Comparison of ENCODE assay signal across 9 mouse cellular contexts in genomic region chr4:83020759-83021555, GRCm38 (mm10). TPM values are rescaled to one million over a fixed set of nuclear protein-coding genes. Genes with fewer than 3 reads are reported as not detected.
DNase-seq lines count a peak whose midpoint lies in the region; ATAC-seq lines count a peak whose summit lies in the region.
"Had no signal": no experiment of that assay in that cellular context is flagged by ENCODE, and none has a peak within 500 bp of the region (broad histone marks: within the 10 kb centered on the region; RNA-seq: fewer than 3 reads in every experiment).

No protein-coding gene starts in this region.

- H3K27me3 ChIP-seq in embryonic facial prominence, embryonic 11.5 days (ENCODE audit: control insufficient read depth, insufficient read depth, low read length), result no peaks in the 10 kb centered on the region
- H3K27me3 ChIP-seq in kidney, embryonic 14.5 days (ENCODE audit: control insufficient read depth, insufficient read depth, low read length), result no peaks in the 10 kb centered on the region
- H3K27me3 ChIP-seq in midbrain, embryonic 14.5 days (ENCODE audit: control insufficient read depth, insufficient read depth, low read length), result no peaks in the 10 kb centered on the region

- no peaks in the 10 kb centered on the region for H3K4me1 ChIP-seq in embryonic facial prominence, embryonic 11.5 days (ENCODE audit: control insufficient read depth, insufficient read depth, low read length)
- H3K4me1 ChIP-seq in kidney, embryonic 14.5 days (ENCODE audit: control insufficient read depth, insufficient read depth, low read length), result peaks cover 14% of the 10 kb centered on the region
- H3K4me1 ChIP-seq in midbrain, embryonic 14.5 days (ENCODE audit: control insufficient read depth, insufficient read depth, low read length), result peaks cover 13% of the 10 kb centered on the region; the same call in 1 of the 2 replicates

- H3K27ac ChIP-seq in embryonic facial prominence, embryonic 11.5 days (replicated peaks; ENCODE audit: low read depth, low read length), result peak overlapping the region; percentile 72
- H3K27ac ChIP-seq in kidney, embryonic 14.5 days (ENCODE audit: low read depth, low read length), result peak overlapping the region; percentile 82
- peak overlapping the region; percentile 45; the same call in 1 of the 2 replicates for H3K27ac ChIP-seq in midbrain, embryonic 14.5 days (replicated peaks; ENCODE audit: low read depth, low read length)
- H3K27ac ChIP-seq: macrophage had no signal

- no peak overlapping the region; the same call in 1 of the 2 replicates for H3K4me2 ChIP-seq in embryonic facial prominence, embryonic 11.5 days (ENCODE audit: low read depth, low read length)
- no peak overlapping the region; the same call in 1 of the 2 replicates for H3K4me2 ChIP-seq in kidney, embryonic 14.5 days (replicated peaks; ENCODE audit: low read depth, low read length)
- H3K4me2 ChIP-seq in midbrain, embryonic 14.5 days (ENCODE audit: low read length), result no peak overlapping the region

- ATAC-seq in embryonic facial prominence, embryonic 11.5 days (replicated peaks; ENCODE audit: insufficient number of reproducible peaks, low FRiP score, low TSS enrichment, low read depth), result peak; percentile 64
- ATAC-seq in kidney, embryonic 14.5 days (ENCODE audit: low FRiP score, low TSS enrichment), result peak; percentile 94
- no peak for ATAC-seq in midbrain, embryonic 14.5 days (ENCODE audit: low FRiP score, low TSS enrichment)
- ATAC-seq: intestine, postnatal 0 days had no signal

- 18% methylated on average over 15 of the region's 15 CpGs for WGBS in embryonic facial prominence, embryonic 11.5 days
- WGBS in kidney, embryonic 14.5 days, result 14% methylated on average over 15 of the region's 15 CpGs
- WGBS in midbrain, embryonic 14.5 days, result 36% methylated on average over 15 of the region's 15 CpGs

- H3K9me3 ChIP-seq in embryonic facial prominence, embryonic 11.5 days (replicated peaks; ENCODE audit: control insufficient read depth, low read length), result no peaks in the 10 kb centered on the region
- no peaks in the 10 kb centered on the region for H3K9me3 ChIP-seq in kidney, embryonic 14.5 days (ENCODE audit: control insufficient read depth, low read length)
- H3K9me3 ChIP-seq in midbrain, embryonic 14.5 days (ENCODE audit: control insufficient read depth, low read length), result no peaks in the 10 kb centered on the region; the same call in 1 of the 2 replicates

- no peak overlapping the region for H3K9ac ChIP-seq in embryonic facial prominence, embryonic 11.5 days (replicated peaks; ENCODE audit: low read length)
- H3K9ac ChIP-seq in kidney, embryonic 14.5 days (ENCODE audit: low read depth, low read length), result no peak overlapping the region; the same call in 1 of the 2 replicates
- H3K9ac ChIP-seq in midbrain, embryonic 14.5 days (replicated peaks; ENCODE audit: low read length), result no peak overlapping the region; the same call in 1 of the 2 replicates

- H3K36me3 ChIP-seq in embryonic facial prominence, embryonic 11.5 days (replicated peaks; ENCODE audit: control insufficient read depth, insufficient read depth, low read depth, low read length), result no peaks in the 10 kb centered on the region; the same call in 1 of the 2 replicates
- no peaks in the 10 kb centered on the region; the same call in 1 of the 2 replicates for H3K36me3 ChIP-seq in kidney, embryonic 14.5 days (ENCODE audit: control insufficient read depth, insufficient read depth, low read length)
- no peaks in the 10 kb centered on the region for H3K36me3 ChIP-seq in midbrain, embryonic 14.5 days (ENCODE audit: control insufficient read depth, insufficient read depth, low read length)

- H3K4me3 ChIP-seq in embryonic facial prominence, embryonic 11.5 days (ENCODE audit: low read depth, low read length), result no peak overlapping the region
- no peak overlapping the region for H3K4me3 ChIP-seq in kidney, embryonic 14.5 days (ENCODE audit: low read length)
- H3K4me3 ChIP-seq in midbrain, embryonic 14.5 days (replicated peaks; ENCODE audit: low read depth, low read length), result no peak overlapping the region

- peak; percentile 78 for DNase-seq in embryo, embryonic 10 days (ENCODE audit: low spot score)
- peak; percentile 78 for DNase-seq in embryonic facial prominence, embryonic 11.5 days (ENCODE audit: low spot score)
- peak; percentile 50 for DNase-seq in midbrain, embryonic 14.5 days
- DNase-seq in urinary bladder, adult 18-20 months (ENCODE audit: low spot score in 2 of 2), result no peak
- no peak for DNase-seq in thymus, postnatal 25 days
- no peak for DNase-seq in spleen, postnatal 4 days (ENCODE audit: low spot score in 2 of 2)

RNA-seq across cellular contexts. Expression of gene Frem1, which starts 31.2 kb away (rescaled TPM):
- polyA plus RNA-seq in embryonic facial prominence, embryonic 11.5 days (2014; fragmentation: Nextera tagmentation; extraction: Ambion mirVana), result 20.8 and 21.4 TPM in 2 replicates
- polyA plus RNA-seq in kidney, embryonic 14.5 days (2014; fragmentation: Nextera tagmentation; extraction: Ambion mirVana), result 24.3 and 42.3 TPM in 2 replicates
- polyA plus RNA-seq in midbrain, embryonic 14.5 days (2014; fragmentation: Nextera tagmentation; extraction: Ambion mirVana), result 2.1 and 2.9 TPM in 2 replicates
- polyA plus RNA-seq: macrophage had no signal

Comparison
In these comparisons a context has a peak if more than half of its experiments do, and no peak if none do; other contexts are left out.
1. DNase-seq: peak in embryo, embryonic 10 days (single experiment), embryonic facial prominence, embryonic 11.5 days (single experiment) and midbrain, embryonic 14.5 days (single experiment); none in urinary bladder, adult 18-20 months (0 of 2), thymus, postnatal 25 days (single experiment) and spleen, postnatal 4 days (0 of 2).
2. Peak in every context shown above with its lines, with median percentiles within 50 percentile points of each other: H3K27ac ChIP-seq.